Mouse (Mus musculus) G1E (cell line): ENCODE measurements around the gene Myo10.

Source experiments
- CTCF ChIP-seq: IDR thresholded peaks from 2 replicates; pipeline ENCODE4 v1.5.1; 2012; ENCODE audit warnings: low read depth, low read length, inconsistent platforms, mixed read lengths
- TAL1 ChIP-seq: conservative IDR thresholded peaks from 2 replicates; pipeline ENCODE4 v1.6.1; 2012; ENCODE audit warnings: low read depth, low read length, inconsistent platforms, mixed read lengths

- no peak for TF ChIP-seq TAL1
- no peak for TF ChIP-seq CTCF
Measured at GRCm38 (mm10) chr15:25858611-25859058, 236.3 kb downstream of the Myo10 start.
